Mouse (Mus musculus): ENCODE measurements around the gene Cd46.

GRCm38 (mm10) chr1:195006267-195006666 is 85.8 kb downstream of the Cd46 start:
- TF ChIP-seq POLR2A (IDR thresholded peaks at IDR 0.05; ENCODE audit: low read depth, low read length) (no peak), CTCF (IDR thresholded peaks at IDR 0.05; ENCODE audit: borderline replicate concordance, insufficient read depth, low read length) (no peak)

Data from embryonic fibroblast, embryonic 13.5 days (primary cell).